Mouse (Mus musculus): ENCODE data around the gene Cecr2. TPM values are rescaled to one million over a fixed set of nuclear protein-coding genes. Genes with fewer than 3 reads are reported as not detected.
"Not testable (repeated sequence)": the region's sequence is repeated elsewhere in the genome, so short reads cannot be mapped to it uniquely, and the experiment has no call there.

Gene Cecr2
- polyA plus RNA-seq, 1 experiment from 2014 or later = 6.6 TPM

- Histone ChIP-seq H3K9ac (no peak overlapping the region), H3K36me3 (replicated peaks) (no peaks in the 10 kb centered on the region), H3K27me3 (no peaks in the 10 kb centered on the region), H3K4me1 (replicated peaks) (0 out of 2 replicates have a peak, but pooled peaks cover 4% of the 10 kb centered on the region), H3K9me3 (replicated peaks) (no peaks in the 10 kb centered on the region), H3K4me3 (replicated peaks) (no peak overlapping the region), H3K4me2 (no peak overlapping the region), H3K27ac (replicated peaks) (no peak overlapping the region)
- 72% methylated on average over 7 of the region's 7 CpGs for WGBS (ENCODE audit: insufficient replicate concordance)
- ATAC-seq (ENCODE audit: insufficient read depth) = no peak
Measured at GRCm38 (mm10) chr6:120643776-120644175, 22.4 kb upstream of the Cecr2 start.

DNA sequence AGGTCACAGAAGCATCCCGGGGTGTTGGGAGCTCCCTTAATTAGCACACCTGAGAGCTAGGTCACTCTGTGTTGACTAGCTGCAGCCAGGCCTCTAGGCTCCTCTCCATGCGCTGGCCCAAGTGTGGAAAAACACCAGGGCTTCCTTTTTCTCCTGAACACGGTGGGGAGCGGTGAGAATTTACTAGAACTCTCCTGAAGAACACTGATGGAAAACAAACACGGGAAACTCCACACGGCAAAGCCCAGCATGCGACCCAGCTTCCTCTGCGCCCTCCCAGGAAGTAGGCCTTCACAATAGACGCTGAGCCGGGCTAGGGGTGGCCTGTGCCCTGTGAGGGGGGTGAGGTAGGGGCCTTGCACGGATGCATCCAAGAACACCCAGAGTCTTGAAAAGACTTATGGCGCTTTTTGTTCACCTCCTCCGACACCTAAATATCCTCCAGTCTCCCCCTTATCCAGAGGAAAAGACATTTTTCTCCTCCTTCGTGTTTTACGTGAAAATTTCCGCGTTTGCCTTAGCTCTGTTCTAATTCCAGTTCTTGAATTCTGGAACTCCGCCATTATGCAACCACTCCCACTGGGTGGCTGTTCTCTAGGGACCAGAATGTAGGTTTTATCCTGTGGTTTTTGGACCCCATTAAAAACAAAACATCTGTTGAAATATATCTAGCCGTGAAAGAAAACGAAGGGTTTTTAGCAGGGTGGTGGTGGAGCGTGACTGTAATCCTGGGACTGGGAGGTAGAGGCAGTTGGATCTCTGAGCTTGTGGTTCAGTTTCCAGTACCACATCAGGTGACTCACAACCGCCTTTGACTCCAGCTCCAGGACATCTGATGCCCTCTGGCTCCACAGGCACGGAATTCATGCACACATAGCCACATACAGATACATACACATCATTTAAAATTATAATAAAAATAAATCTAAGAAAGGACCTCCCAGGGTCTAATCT is 21.5 kb upstream of the Cecr2 start:
- WGBS (ENCODE audit: insufficient replicate concordance) = 70% methylated on average over 23 of the region's 23 CpGs

DNA sequence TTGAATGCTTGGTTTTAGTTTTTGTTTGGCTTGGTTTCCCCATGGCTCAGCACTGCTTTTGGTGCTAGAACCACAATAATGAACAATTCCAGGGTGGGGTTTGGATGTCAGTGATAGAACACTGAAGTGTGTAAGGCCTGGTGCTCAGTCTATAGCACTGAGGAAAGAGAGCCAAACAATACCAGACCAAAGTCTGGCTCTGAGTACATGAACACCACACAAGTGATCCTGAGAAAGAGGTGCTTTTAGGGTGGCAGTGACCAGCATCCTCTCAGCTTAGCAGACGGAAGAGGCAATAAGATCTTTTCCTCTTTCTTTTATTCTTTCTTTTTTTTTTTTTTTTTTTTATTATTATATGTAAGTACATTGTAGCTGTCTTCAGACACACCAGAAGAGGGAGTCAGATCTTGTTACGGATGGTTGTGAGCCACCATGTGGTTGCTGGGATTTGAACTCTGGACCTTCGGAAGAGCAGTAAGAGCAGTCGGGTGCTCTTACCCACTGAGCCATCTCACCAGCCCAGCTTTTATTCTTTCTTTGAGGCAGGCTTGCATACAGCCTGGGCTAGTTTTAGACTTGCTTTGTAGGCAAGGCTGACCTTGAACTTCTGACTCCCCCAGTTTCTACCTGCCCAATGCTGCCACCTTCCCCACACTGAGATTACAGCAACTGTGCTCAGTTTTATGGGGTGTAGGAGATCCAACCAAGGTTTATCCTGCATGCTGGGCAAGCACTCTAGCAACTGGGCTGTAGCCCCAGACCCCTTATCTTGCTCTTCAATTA is 18.7 kb upstream of the Cecr2 start:
- not testable (repeated sequence) for H3K4me1 ChIP-seq (replicated peaks); H3K27me3 ChIP-seq; H3K9ac ChIP-seq; H3K9me3 ChIP-seq (replicated peaks); H3K4me2 ChIP-seq; H3K36me3 ChIP-seq (replicated peaks); H3K4me3 ChIP-seq (replicated peaks); ATAC-seq (ENCODE audit: insufficient read depth)
- WGBS (ENCODE audit: insufficient replicate concordance) = 81% methylated on average over 4 of the region's 4 CpGs
- 0 out of 2 replicates have a peak overlapping the region, but pooled peaks have one; percentile 21 for H3K27ac ChIP-seq (replicated peaks)

More for the DNA sequence above, 21.5 kb upstream of the Cecr2 start:
- Histone ChIP-seq H3K4me2 (no peak overlapping the region), H3K4me1 (replicated peaks) (0 out of 2 replicates have a peak, but pooled peaks cover 4% of the 10 kb centered on the region), H3K36me3 (replicated peaks) (no peaks in the 10 kb centered on the region), H3K9ac (no peak overlapping the region), H3K9me3 (replicated peaks) (no peaks in the 10 kb centered on the region), H3K4me3 (replicated peaks) (no peak overlapping the region), H3K27ac (replicated peaks) (no peak overlapping the region), H3K27me3 (no peaks in the 10 kb centered on the region)
- no peak for ATAC-seq (ENCODE audit: insufficient read depth)

GRCm38 (mm10) chr6:120648205-120648604 is 18.0 kb upstream of the Cecr2 start:
- H3K4me3 ChIP-seq (replicated peaks) = no peak overlapping the region
- H3K9ac ChIP-seq = no peak overlapping the region
- H3K27ac ChIP-seq (replicated peaks) = no peak overlapping the region
- no peaks in the 10 kb centered on the region for H3K9me3 ChIP-seq (replicated peaks)
- 0 out of 2 replicates have a peak, but pooled peaks cover 11% of the 10 kb centered on the region for H3K27me3 ChIP-seq
- 56% methylated on average over 5 of the region's 5 CpGs for WGBS (ENCODE audit: insufficient replicate concordance)
- ATAC-seq (ENCODE audit: insufficient read depth) = no peak
- no peaks in the 10 kb centered on the region for H3K36me3 ChIP-seq (replicated peaks)
- H3K4me2 ChIP-seq = no peak overlapping the region
- H3K4me1 ChIP-seq (replicated peaks) = 0 out of 2 replicates have a peak, but pooled peaks cover 4% of the 10 kb centered on the region

DNA sequence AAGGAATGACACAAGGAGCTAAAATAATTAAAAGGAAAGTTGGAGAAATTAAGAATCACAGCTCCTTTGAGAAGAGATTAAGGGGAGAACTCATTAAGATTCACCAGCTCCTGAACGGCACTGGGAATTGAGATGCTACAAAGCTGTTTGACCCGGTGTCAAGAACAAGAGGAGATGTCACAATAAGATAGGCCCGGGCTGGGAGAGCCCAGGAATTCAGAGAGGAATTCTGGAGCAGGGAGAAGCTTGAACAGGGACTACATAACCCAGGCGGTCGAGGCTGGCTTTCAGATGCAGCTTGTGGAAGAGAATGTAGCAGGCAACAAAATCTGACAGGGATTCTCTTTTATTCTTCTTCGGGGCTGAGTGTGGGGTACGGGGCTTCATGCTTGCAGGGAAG is 13.5 kb upstream of the Cecr2 start:
- no peak for ATAC-seq (ENCODE audit: insufficient read depth)
- Histone ChIP-seq H3K4me2 (no peak overlapping the region), H3K27ac (replicated peaks) (no peak overlapping the region), H3K9me3 (replicated peaks) (no peaks in the 10 kb centered on the region), H3K36me3 (replicated peaks) (no peaks in the 10 kb centered on the region), H3K4me1 (replicated peaks) (0 out of 2 replicates have a peak, but pooled peaks cover 4% of the 10 kb centered on the region), H3K27me3 (0 out of 2 replicates have a peak, but pooled peaks cover 11% of the 10 kb centered on the region), H3K9ac (no peak overlapping the region), H3K4me3 (replicated peaks) (no peak overlapping the region)
- 63% methylated on average over 7 of the region's 7 CpGs for WGBS (ENCODE audit: insufficient replicate concordance)

DNA sequence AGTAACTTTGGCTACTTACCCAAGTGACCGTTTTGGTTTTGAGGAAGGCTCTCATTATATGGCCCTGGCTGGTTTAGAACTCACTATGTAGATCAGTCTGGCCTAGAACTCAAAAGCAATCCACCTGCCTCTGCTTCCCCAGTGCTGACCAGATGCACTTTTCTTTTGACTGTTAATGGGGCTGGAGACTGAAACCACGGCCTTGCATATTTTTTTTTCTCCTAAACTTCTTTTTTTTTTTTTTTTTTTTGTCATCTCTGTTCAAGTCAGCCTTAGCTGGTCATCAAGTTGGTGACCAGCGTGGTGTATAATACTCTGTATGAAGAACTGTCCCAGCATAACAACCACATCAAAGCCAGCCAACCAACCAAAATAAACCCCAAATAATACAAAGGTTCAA is 10.5 kb upstream of the Cecr2 start:
- no peak for ATAC-seq (ENCODE audit: insufficient read depth)
- H3K4me1 ChIP-seq (replicated peaks) = 0 out of 2 replicates have a peak, but pooled peaks cover 4% of the 10 kb centered on the region

DNA sequence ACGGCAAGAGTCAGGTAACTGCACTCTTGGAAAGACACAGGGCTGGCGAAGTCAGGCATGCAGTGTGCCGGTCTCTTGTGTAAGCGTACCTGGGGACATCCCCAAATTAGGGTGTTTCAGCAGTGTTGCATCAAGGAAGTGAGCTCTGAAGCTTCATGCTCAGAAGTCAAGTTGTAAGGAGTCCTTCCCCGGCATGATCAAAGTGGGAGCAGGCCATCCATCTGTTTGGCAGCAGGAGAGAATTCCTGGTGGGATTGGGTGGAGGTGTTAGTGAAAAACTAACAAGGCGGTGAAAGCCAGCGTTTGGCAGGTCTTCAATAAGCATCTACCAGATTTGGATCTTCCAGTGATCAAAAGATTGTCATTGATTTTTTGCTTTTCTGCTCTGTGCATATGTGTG is 7.3 kb upstream of the Cecr2 start:
- Histone ChIP-seq H3K9ac (no peak overlapping the region), H3K36me3 (replicated peaks) (no peaks in the 10 kb centered on the region), H3K4me2 (no peak overlapping the region), H3K4me1 (replicated peaks) (peaks cover 4% of the 10 kb centered on the region; the same call in 1 of the 2 replicates), H3K27me3 (no peaks in the 10 kb centered on the region), H3K27ac (replicated peaks) (no peak overlapping the region), H3K4me3 (replicated peaks) (no peak overlapping the region), H3K9me3 (replicated peaks) (no peaks in the 10 kb centered on the region)
- no peak for ATAC-seq (ENCODE audit: insufficient read depth)
- WGBS (ENCODE audit: insufficient replicate concordance) = 66% methylated on average over 7 of the region's 7 CpGs

More for the DNA sequence above, 10.5 kb upstream of the Cecr2 start:
- Histone ChIP-seq H3K9ac (no peak overlapping the region), H3K27me3 (0 out of 2 replicates have a peak, but pooled peaks cover 11% of the 10 kb centered on the region), H3K27ac (replicated peaks) (no peak overlapping the region), H3K4me2 (no peak overlapping the region), H3K4me3 (replicated peaks) (no peak overlapping the region), H3K36me3 (replicated peaks) (no peaks in the 10 kb centered on the region), H3K9me3 (replicated peaks) (no peaks in the 10 kb centered on the region)
- 71% methylated on average over 3 of the region's 3 CpGs for WGBS (ENCODE audit: insufficient replicate concordance)

- Histone ChIP-seq H3K36me3 (replicated peaks) (no peaks in the 10 kb centered on the region), H3K27me3 (no peaks in the 10 kb centered on the region), H3K4me1 (replicated peaks) (peaks cover 39% of the 10 kb centered on the region), H3K9me3 (replicated peaks) (no peaks in the 10 kb centered on the region), H3K4me3 (replicated peaks) (peak overlapping the region; percentile 96), H3K9ac (peak overlapping the region; percentile 98), H3K4me2 (peak overlapping the region; percentile 99), H3K27ac (replicated peaks) (peak overlapping the region; percentile 96)
- ATAC-seq (ENCODE audit: insufficient read depth) = peak; percentile 60
- WGBS (ENCODE audit: insufficient replicate concordance) = under 1% methylated on average over 21 of the region's 21 CpGs
Measured at GRCm38 (mm10) chr6:120665415-120665815, 754 bp upstream of the Cecr2 start.

DNA sequence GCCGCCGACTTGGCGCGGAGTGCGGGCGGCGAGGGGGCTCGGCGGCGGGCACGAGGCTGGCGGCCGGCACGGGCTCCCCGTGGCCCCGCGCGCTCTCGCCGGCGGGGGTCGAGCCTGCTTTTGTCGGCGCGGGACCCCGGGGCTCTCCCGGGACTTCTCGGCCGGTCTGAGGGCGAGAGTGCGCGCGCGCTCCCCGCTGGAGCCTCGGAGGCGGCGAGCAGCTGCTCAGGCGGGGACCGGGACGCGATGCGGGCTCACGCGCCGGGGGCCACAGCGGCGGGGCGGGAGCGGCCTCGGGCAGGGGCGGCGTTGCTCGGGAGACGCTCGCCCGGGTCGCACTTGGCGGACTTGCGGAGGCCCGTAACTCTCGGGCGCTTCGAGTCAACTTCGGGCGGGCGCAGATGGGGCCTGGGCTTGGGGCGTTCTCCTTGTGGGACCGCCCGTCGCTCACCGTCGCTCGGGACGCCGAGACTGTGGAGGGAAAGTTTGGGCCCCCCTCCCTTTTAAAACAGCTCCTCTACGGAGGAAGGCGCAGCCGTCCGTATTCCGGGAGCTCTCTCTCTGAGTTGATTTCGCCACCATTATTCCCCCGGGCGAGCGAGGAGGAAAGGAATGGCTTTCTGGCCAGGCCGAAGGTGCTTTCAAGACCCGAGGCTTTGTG is 722 bp downstream of the Cecr2 start:
- Histone ChIP-seq H3K9me3 (replicated peaks) (no peaks in the 10 kb centered on the region), H3K4me1 (replicated peaks) (peaks cover 48% of the 10 kb centered on the region), H3K4me3 (replicated peaks) (peak overlapping the region; percentile 96), H3K9ac (peak overlapping the region; percentile 98), H3K27me3 (no peaks in the 10 kb centered on the region), H3K4me2 (peak overlapping the region; percentile 99), H3K36me3 (replicated peaks) (no peaks in the 10 kb centered on the region), H3K27ac (replicated peaks) (peak overlapping the region; percentile 96)
- peak; percentile 56 for ATAC-seq (ENCODE audit: insufficient read depth)
- under 1% methylated on average over 87 of the region's 87 CpGs for WGBS (ENCODE audit: insufficient replicate concordance)

- WGBS (ENCODE audit: insufficient replicate concordance) = 1% methylated on average over 7 of the region's 7 CpGs
- Histone ChIP-seq H3K4me1 (replicated peaks) (peaks cover 53% of the 10 kb centered on the region), H3K27me3 (no peaks in the 10 kb centered on the region), H3K4me3 (replicated peaks) (peak overlapping the region; percentile 96), H3K36me3 (replicated peaks) (no peaks in the 10 kb centered on the region), H3K9ac (peak overlapping the region; percentile 98), H3K27ac (replicated peaks) (peak overlapping the region; percentile 96), H3K9me3 (replicated peaks) (no peaks in the 10 kb centered on the region), H3K4me2 (peak overlapping the region; percentile 99)
- ATAC-seq (ENCODE audit: insufficient read depth) = no peak
Measured at GRCm38 (mm10) chr6:120667422-120667781, 1.2 kb downstream of the Cecr2 start.

All from liver, embryonic 15.5 days (tissue).